Mouse (Mus musculus): ENCODE measurements around the gene Dtx4. TPM values are rescaled to one million over a fixed set of nuclear protein-coding genes. Genes with fewer than 3 reads are reported as not detected.

Gene Dtx4
- total RNA-seq, 2 experiments from 2014 or later: 2.9 to 3.7 TPM

DNA sequence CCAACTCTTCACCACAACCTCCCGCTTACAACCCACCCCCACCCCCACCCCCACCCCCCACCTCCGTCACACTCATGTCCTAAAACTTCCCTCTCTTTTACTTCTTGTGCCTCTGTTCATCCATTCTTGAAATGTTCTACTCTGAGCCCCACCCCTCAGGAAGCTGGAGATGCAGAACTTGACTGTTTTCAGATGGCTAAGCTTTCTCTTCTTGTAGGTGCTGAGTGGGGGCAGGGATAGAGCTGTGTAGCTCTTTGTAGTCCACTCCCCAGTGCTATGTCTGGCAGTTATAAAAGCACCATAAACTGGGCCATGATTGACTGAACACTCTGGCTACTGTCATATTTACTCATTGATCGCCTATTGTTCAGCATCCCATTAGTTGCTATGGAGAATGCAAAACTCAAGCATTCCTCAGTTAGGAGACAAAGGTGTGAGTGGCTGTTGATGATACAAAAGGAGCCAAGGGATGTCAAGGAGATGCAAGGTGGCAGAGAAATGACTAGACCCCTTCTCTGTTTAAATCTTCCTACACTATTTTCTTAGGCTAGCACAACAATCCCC is 6.2 kb downstream of the Dtx4 start:
- DNase-seq (ENCODE audit: low spot score): no peak

DNA sequence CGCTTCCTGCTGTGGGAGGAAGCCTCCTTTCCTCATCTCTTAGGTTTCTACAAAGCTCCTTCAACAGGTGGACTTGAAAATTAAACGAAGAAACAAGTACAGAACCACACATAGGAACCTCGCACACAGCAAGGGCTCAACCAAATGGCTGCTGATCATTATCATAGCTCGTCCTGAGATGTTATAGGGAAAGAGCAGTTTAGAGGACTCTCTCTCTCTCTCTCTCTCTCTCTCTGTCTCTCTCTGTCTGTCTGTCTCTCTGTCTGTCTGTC is 7.1 kb downstream of the Dtx4 start:
- no peak for DNase-seq (ENCODE audit: low spot score)

- DNase-seq (ENCODE audit: low spot score): no peak
Observed at GRCm38 (mm10) chr19:12493453-12494186, 7.6 kb downstream of the Dtx4 start.

DNA sequence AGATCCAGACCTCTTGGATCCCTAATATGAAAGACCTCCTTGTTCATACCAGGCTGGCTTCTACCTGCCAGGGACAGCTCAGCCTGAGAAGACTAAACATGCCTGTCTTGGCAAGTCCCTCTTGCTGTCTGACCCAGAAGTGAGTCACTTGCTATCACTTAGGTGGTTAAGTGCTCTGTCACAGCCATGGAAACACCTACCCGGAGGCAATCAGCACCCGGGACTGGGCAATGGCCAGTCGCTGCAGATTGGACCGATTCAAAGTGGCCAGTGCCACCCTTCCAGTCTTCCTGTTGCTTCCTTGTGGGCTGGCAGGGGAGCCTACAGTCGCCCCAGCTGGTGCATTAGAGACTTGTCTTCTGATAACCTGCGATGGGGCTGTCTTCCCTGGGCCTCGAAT is 9.6 kb downstream of the Dtx4 start:
- no peak for DNase-seq (ENCODE audit: low spot score)

GRCm38 (mm10) chr19:12489675-12490570 is 11.3 kb downstream of the Dtx4 start:
- no peak for DNase-seq (ENCODE audit: low spot score)

GRCm38 (mm10) chr19:12488969-12489674 is 12.1 kb downstream of the Dtx4 start:
- no peak for DNase-seq (ENCODE audit: low spot score)

DNA sequence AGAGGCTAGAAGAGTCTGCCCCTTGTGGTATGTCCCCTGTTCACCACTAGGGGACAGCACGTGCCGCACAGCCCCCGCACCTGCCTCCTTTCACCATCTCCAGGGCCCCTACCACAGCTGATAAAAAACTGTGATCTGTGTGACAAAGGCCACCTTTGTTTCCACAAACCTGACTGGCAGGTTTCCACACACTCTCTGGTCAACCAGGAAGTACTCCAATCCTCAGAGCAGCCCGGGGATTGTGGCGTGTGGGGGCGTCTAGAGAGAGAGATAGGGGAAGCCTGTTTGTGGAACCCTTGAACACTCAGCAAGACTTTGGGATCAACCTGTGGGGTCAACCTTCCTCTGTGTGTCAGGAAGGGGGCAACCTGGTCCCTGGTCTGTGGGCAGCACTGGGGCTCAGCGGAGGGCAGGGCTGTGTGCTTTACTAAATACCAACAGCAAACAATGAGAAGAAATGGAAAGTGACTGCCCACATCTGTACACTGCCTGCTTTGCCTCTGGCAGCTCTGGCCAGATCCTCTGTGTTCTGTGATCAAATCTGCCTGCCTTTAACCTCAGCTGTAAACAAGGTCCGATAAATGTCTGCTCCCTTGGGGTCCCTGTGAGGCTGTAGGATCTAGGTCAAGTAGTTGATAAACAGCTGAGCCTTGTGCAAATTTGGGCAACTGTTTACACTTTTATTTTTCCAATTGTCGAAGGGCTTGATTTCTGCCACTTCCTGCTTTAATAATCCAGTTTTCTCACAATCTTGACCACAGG is 12.9 kb downstream of the Dtx4 start:
- no peak for DNase-seq (ENCODE audit: low spot score)

DNA sequence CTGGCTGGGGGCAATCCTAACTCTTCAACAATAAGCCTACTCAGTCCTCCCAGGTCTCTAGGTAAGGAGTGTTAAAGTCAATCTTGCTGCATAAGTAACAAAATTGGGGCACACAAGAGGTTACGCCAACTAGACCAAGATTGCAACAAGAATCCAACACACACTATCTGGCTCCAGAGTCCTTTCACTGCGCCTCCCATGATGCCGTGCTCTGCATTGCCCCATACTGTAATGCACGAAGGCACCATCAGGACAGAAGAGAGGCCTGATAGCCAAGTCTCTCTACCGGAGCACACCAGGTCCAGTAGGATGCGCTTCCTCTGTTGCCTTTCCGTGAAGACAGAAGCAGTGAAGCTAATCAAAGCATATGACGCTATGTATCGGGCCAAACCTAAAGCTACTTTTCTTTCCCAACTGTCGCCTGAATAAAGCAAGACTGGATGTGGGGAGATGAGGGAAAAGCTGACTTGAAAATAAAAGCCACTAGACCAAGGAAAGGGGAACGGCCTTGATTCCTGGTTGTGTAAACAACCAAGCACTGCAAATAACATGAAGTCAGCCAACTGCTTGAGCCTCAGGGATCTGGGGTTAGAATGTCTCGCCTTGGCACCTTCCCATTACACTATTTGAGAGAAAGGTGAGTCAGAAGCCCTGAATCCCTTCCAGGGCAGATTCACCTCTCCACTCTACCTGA is 13.6 kb downstream of the Dtx4 start:
- no peak for DNase-seq (ENCODE audit: low spot score)

GRCm38 (mm10) chr19:12486875-12487274 is 14.4 kb downstream of the Dtx4 start:
- peak; percentile 92 for DNase-seq (ENCODE audit: low spot score)

- DNase-seq (ENCODE audit: low spot score): no peak
Observed at GRCm38 (mm10) chr19:12485631-12486030, 15.6 kb downstream of the Dtx4 start.

- no peak for DNase-seq (ENCODE audit: low spot score)
Observed at GRCm38 (mm10) chr19:12485223-12485622, 16.0 kb downstream of the Dtx4 start.

DNA sequence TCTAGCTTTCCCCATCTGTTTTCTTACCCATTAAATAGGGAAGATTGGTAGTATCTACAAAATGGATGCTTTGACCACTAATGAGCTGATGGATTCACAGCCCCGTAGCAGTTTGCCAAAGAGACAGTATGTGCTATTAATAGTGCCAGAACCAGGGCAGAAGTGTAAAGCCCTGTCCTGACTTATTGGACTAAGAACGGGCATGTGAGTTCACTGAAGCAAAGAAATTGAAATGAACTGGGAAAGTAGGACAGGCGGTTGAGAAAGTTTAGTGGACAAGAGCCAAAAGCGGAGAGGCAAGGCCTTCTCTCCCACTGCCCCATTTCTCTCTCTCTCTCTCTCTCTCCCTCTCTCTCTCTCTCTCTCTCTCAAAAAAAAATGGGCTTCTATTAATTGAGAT is 17.0 kb downstream of the Dtx4 start:
- no peak for DNase-seq (ENCODE audit: low spot score)

DNA sequence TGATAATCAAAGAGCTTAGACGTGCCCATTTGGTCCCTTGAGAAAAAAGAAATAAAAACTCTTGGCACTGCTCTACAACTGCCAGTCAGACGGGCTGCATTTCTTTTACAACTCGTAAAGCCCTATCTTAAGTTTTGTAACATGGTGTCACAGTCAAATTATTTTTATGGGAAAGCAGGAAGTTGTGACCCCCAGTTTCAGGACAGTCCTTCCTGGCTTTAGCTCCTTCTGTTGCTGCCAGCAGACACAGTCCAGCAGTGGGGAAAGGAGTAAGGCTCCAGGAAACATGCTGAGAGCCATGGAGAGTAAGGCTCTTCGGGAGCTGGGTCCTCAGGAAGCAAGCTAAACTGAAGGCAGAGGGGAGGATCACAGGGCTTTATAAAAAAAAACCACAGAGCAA is 17.5 kb downstream of the Dtx4 start:
- no peak for DNase-seq (ENCODE audit: low spot score)

DNA sequence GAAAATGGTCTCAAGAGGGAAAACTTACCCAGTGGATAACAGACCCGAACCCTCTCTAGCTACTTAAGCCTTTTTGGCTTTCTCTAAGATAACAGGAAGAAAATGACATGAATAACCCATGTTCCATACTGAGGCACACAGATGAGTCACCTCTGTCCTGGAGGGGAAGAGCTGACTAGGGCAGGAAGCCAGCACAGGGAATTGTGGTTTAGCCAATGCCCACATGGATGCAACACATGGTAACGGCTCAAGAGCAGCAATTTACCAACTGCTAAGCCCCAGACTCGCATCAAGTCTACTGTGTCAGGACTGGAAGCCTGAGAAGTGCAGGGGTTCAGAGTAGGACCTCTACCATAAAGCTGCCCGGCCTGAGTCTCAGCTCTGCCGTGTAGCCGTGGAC is 22.9 kb downstream of the Dtx4 start:
- no peak for DNase-seq (ENCODE audit: low spot score)

DNA sequence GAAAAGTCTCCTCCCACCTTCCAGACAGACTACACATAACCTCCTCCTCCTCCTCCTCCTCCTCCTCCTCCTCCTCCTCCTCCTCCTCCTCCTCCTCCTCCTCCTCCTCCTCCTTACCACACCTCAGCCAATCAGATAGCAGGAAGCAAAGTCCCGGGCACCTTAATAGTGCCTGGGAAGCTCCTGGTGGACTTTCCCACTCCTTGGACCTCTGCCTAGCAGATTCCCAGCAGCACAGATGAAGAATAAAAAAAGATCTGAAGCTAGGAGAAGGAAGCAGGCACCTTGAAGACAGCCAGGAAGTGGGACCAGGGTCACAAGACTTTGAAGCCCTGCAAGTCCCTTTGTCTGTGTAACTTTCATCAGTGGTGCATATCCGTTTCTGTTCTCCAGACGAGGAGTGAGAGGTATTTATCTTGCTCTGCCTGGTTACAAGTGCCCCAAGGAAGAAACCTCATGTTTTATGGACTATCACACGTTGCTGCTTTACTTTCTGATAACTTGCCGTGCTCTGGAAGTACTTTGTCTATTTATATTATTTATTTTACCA is 24.5 kb downstream of the Dtx4 start:
- DNase-seq (ENCODE audit: low spot score): no peak

DNA sequence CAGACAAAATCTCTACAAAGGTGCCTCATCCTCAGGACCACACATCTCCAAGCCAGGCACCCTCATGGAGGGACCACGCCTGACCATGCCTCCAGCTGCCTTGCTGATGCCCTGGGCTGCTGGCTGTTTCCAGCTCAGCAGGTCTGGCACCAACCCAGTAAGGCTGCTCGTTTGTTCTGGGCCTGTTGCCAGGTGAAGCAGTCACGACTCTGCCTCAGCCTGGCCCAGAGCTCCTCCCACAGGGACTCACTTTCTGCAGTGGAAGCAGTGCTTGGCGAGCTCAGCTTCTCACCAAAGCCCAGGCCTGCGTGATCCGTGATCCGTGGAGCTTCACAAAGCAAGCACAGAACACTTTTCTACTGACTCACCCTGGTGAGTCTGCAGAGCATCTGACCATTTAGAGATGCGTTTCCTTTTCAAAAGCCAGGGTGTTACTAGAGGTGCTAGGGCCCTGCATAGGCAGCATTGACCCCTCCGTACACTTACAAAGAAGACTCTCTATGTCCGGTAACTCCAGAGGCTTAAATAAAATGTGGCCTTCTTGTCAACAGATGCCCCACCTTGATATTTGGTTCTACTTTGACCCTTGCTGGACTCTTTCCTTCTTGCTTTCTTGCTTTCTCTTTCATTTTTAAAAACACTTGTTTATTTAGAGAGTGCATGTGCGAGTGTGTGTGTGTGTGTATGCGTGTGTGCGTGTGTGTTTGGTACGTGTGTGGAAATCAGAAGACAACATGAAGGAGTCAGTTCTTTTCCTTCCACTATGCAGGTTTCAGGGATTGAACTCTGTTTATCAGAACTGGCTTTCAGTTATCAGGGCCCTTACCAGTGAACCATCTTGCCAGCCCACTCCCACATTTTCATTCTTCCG is 25.6 kb downstream of the Dtx4 start:
- DNase-seq (ENCODE audit: low spot score): peak; percentile 94

DNA sequence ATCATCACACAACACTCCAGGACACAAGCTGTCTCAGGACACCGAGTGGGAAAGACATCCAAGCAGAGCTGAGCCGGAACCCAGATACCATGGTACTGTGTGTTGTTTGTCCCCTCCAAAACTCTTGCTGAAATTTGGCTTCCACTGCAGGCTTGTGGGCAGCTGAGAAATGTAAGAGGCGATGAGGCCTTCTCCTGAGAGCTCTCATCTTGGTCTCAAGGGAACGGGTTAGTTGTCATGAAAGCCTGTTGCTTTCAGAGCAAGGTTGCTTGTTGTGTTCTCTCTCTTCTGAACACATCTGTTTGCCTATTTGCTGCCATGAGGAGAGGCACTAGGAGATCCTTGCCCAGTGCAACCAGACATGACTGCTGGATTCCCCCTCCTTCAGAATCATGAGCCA is 27.3 kb downstream of the Dtx4 start:
- DNase-seq (ENCODE audit: low spot score): no peak

GRCm38 (mm10) chr19:12473201-12473641 is 28.0 kb downstream of the Dtx4 start:
- no peak for DNase-seq (ENCODE audit: low spot score)

DNA sequence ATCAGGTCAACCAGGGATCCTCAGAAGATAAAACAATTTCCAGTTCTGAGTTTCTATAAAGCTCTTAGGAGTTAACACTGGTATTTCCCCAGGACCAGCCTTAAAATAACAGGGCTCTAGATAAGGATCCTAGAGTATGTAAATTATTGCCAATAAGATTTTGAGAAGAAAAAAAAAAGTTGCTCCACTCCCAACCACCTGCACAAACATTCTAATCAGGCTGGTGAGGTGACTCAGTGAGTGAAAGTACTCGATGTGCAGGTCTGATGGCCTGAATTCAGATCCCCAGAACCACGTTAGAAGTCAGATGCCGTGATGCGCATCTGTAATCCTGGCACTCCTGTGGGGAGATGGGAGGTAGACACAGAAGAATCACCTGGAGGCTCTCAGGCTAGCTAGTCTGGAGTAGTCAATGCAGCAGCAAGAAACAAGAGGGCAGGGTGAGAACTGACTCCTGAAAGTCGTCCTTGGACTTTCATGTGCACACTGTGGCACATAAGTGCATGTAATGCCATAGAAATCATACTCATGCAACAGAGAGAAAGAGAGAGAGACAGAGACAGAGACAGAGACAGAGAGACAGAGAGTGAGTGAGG is 28.8 kb downstream of the Dtx4 start:
- no peak for DNase-seq (ENCODE audit: low spot score)
